Mouse (Mus musculus) forebrain, embryonic 16.5 days (tissue): Measurements from ENCODE around the gene Fbxl7. TPM values are rescaled to one million over a fixed set of nuclear protein-coding genes. Genes with fewer than 3 reads are reported as not detected.

ENCODE experiments used
- ATAC-seq: fragments of 200-750 bp; cut with Nextera tagmentation; 2 replicates; pipeline ENCODE4 v1.8.0; 2017; ENCODE audit warnings: mild to moderate bottlenecking, moderate library complexity
- H3K27ac ChIP-seq: fragments of 300-500 bp; sonication (generic); 2 replicates; pipeline ENCODE4 v1.5.1; 2014; ENCODE audit warnings: low read length, control low read depth
- H3K27me3 ChIP-seq: fragments of 300-500 bp; sonication (generic); replicated peaks from 2 replicates; pipeline ENCODE4 v1.6.1; 2014; ENCODE audit warnings: low read length; ENCODE audit not compliant: control insufficient read depth, insufficient read depth
- H3K36me3 ChIP-seq: fragments of 300-500 bp; sonication (generic); 2 replicates; pipeline ENCODE4 v1.6.1; 2014; ENCODE audit not compliant: control insufficient read depth, insufficient read depth
- H3K4me1 ChIP-seq: fragments of 300-500 bp; sonication (generic); replicated peaks from 2 replicates; pipeline ENCODE4 v1.6.1; 2014; ENCODE audit warnings: low read length; ENCODE audit not compliant: control insufficient read depth, insufficient read depth
- H3K4me2 ChIP-seq: fragments of 300-500 bp; sonication (generic); 2 replicates; pipeline ENCODE4 v1.6.1; 2014; ENCODE audit warnings: mild to moderate bottlenecking, low read length, control low read depth
- H3K4me3 ChIP-seq: fragments of 300-500 bp; sonication (generic); replicated peaks from 2 replicates; pipeline ENCODE4 v1.5.1; 2014; ENCODE audit warnings: mild to moderate bottlenecking, low read length, control low read depth
- H3K9ac ChIP-seq: fragments of 300-500 bp; sonication (generic); replicated peaks from 2 replicates; pipeline ENCODE4 v1.6.1; 2014; ENCODE audit warnings: low read depth, low read length, control low read depth
- H3K9me3 ChIP-seq: fragments of 300-500 bp; sonication (generic); 2 replicates; pipeline ENCODE4 v1.6.1; 2016; ENCODE audit warnings: low read length; ENCODE audit not compliant: control insufficient read depth
- WGBS: fragments of 180-500 bp; shearing (Covaris S2); extraction: QIAGEN DNeasy Blood & Tissue Kit; methylation state at CpG from one replicate; pipeline ENCODE4 v1.1.7; 2014; 5-methylcytosine and 5-hydroxymethylcytosine counted together
- polyA plus RNA-seq: library from polyadenylated mRNA; unstranded; fragments of >200 nt; fragmentation: Nextera tagmentation; extraction: Ambion mirVana; gene quantifications from 2 replicates; pipeline ENCODE4 v1.2.1, GENCODE M21; 2015

Gene Fbxl7
- polyA plus RNA-seq, 1 experiment from 2014 or later, result 5.7 TPM

DNA sequence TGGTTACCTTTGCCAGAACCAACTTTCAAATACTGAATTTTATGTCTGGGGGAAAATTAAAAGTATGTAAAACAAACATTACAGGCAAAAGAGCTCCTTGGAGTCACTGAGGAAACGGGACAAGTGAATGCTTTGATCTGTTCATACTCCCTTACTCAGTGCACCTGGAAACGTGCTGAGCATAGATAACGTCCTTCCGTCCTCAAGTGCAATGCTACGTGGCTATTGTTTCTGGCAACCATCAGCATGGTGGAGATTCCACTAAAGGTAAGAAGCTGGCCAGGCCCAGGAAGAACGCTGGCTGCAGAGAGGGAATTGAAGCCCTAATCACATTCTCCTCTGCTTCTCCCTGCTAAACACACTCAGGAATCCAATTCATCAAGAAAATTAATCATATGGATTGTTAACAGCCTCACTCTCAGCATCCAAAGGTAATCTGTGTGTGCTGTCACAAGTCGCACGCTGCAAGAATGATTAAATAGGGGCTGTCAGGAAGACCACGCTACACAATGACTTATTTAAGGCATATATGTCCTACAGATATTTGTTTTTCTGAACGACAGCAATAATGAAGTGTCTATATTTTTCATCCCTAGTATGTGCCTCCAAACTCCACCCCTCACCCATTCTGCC, 206.8 kb downstream of the Fbxl7 start:
- Histone ChIP-seq H3K36me3 (no peaks in the 10 kb centered on the region), H3K4me2 (no peak overlapping the region), H3K27me3 (no peaks in the 10 kb centered on the region), H3K27ac (no peak overlapping the region), H3K9me3 (no peaks in the 10 kb centered on the region), H3K4me3 (no peak overlapping the region), H3K9ac (no peak overlapping the region), H3K4me1 (no peaks in the 10 kb centered on the region)
- ATAC-seq, result no peak
- WGBS, result 62% methylated on average over 10 of the region's 10 CpGs

DNA sequence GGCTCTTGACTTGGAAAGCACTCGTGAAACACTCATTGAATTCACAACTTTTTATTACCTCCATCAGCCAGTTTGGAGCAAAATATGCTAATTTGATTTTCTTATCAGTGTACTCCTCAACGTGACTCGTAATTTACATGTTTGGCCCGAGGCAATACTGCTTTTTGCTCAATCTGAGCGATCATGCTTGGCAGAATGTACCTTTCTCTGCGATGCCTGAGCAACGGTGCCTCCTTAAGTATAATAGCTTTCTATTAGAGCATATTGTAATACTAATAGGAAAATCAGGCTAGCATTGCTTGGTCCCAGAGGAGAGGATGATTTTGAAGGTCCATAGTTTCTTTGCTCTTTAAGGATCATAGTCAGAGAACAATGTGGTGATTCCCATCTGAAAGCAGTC, 207.7 kb downstream of the Fbxl7 start:
- 39% methylated on average over 7 of the region's 7 CpGs for WGBS
- no peaks in the 10 kb centered on the region for H3K4me1 ChIP-seq
- H3K36me3 ChIP-seq, result no peaks in the 10 kb centered on the region
- 0 out of 2 replicates have a peak, but pooled peaks have one; percentile 20 for ATAC-seq
- no peak overlapping the region for H3K4me2 ChIP-seq
- no peak overlapping the region for H3K27ac ChIP-seq
- no peak overlapping the region for H3K4me3 ChIP-seq
- H3K9me3 ChIP-seq, result no peaks in the 10 kb centered on the region
- H3K27me3 ChIP-seq, result no peaks in the 10 kb centered on the region
- H3K9ac ChIP-seq, result no peak overlapping the region

DNA sequence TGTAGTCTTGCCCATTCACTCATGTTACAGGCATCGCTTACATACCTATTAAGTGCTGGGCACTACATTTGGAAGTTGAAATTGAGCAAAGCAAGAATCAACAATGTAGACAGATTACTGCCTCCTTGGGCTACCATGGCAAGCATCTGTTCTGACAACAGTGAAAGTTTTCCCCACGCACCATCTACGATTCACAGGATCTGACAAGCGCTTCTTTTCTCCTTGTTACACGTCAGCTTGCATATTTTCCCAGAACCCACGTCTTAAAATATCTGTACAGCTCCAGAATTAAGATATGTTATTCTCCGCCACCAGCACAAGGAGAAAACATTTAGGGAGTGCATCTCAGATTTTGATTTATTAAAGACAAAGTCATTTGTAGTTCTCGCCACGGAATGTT, 213.1 kb downstream of the Fbxl7 start:
- H3K27ac ChIP-seq, result no peak overlapping the region
- no peak for ATAC-seq

DNA sequence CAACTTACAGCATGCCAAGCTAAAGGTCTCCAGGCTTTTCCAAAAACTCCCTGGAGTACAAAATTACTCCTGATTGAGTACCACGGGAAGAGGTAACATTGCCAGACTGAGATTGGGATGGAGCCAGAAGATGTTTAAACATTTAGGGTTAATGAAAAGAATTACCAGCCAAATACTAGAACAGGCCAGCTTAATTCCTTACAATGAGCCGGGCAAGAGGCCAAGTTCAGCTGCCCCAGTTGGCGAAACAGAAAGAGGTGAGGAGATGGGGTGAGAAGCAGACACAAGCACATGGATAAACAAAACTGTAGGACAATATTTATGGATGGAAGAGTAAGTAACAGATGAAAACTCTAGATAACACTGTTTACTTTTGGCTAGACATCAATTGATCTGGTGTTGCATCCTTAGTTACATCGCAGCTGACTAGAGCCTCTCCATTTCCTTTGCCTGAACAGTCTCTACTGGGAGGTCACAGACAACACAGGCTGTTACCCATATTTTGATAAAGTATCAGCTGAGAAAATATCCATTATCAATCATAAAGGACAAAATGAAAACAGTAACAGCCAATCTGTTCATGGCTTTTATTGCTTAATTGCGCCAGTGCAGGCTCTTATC, 222.0 kb downstream of the Fbxl7 start:
- Histone ChIP-seq H3K4me3 (no peak overlapping the region), H3K27ac (no peak overlapping the region), H3K9me3 (no peaks in the 10 kb centered on the region), H3K4me2 (no peak overlapping the region), H3K4me1 (peaks cover 5% of the 10 kb centered on the region; the same call in 1 of the 2 replicates), H3K9ac (no peak overlapping the region), H3K27me3 (no peaks in the 10 kb centered on the region; the same call in 1 of the 2 replicates), H3K36me3 (no peaks in the 10 kb centered on the region)
- peak; percentile 70 for ATAC-seq
- WGBS, result 34% methylated on average over 5 of the region's 5 CpGs

More for the DNA sequence above, 213.1 kb downstream of the Fbxl7 start:
- Histone ChIP-seq H3K9me3 (no peaks in the 10 kb centered on the region), H3K4me3 (no peak overlapping the region), H3K36me3 (no peaks in the 10 kb centered on the region), H3K4me1 (no peaks in the 10 kb centered on the region), H3K27me3 (no peaks in the 10 kb centered on the region), H3K4me2 (no peak overlapping the region), H3K9ac (no peak overlapping the region)
- 88% methylated on average over 9 of the region's 9 CpGs for WGBS

DNA sequence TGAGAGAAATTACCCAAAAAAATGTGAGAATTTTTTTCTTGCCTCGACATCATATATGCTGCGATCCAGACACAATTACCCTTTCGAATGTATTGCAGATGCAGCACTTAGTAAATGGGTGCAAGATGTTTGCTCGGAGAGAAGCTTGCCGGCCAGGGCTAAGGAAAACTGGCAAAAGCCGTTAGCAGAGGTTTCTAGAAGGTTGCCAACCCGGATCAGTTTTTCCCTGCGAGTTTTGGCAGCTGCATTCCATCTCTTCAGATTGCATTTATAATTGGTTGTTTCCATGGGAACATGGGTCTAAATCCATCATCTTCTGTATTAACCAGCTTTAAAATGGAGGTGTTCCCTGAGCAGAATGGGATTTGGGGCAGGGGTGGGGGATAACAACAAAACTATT, 240.4 kb downstream of the Fbxl7 start:
- peaks cover 4% of the 10 kb centered on the region; the same call in 1 of the 2 replicates for H3K4me1 ChIP-seq
- no peaks in the 10 kb centered on the region for H3K36me3 ChIP-seq
- ATAC-seq, result 0 out of 2 replicates have a peak, but pooled peaks have one; percentile 38
- no peak overlapping the region for H3K4me3 ChIP-seq
- 52% methylated on average over 8 of the region's 8 CpGs for WGBS
- no peak overlapping the region for H3K9ac ChIP-seq
- H3K27ac ChIP-seq, result no peak overlapping the region
- H3K27me3 ChIP-seq, result no peaks in the 10 kb centered on the region
- H3K4me2 ChIP-seq, result no peak overlapping the region
- H3K9me3 ChIP-seq, result no peaks in the 10 kb centered on the region

DNA sequence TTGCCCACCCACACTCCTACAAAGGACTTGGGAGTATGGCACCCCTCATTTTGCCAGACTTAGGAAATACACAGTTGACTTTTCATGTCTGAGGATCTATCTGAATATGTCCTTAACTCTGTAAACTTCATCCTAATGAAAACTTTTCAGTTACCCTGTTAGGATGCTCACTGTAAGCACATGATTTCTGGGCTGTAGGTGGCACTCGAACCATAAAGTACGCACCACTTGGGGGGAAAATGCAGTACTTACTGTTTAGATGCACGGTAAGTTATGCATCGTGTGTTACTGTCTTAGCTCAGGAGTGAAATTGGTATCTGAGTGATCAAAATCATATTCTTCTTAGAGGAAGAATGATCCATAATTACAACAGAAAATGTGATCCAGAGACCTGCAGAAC, 252.8 kb downstream of the Fbxl7 start:
- no peaks in the 10 kb centered on the region for H3K9me3 ChIP-seq
- H3K4me3 ChIP-seq, result no peak overlapping the region
- H3K4me1 ChIP-seq, result no peaks in the 10 kb centered on the region
- no peaks in the 10 kb centered on the region for H3K36me3 ChIP-seq
- no peak overlapping the region for H3K9ac ChIP-seq
- no peak overlapping the region for H3K4me2 ChIP-seq
- no peak overlapping the region for H3K27ac ChIP-seq
- H3K27me3 ChIP-seq, result no peaks in the 10 kb centered on the region
- ATAC-seq, result no peak
- 94% methylated on average over 4 of the region's 4 CpGs for WGBS

DNA sequence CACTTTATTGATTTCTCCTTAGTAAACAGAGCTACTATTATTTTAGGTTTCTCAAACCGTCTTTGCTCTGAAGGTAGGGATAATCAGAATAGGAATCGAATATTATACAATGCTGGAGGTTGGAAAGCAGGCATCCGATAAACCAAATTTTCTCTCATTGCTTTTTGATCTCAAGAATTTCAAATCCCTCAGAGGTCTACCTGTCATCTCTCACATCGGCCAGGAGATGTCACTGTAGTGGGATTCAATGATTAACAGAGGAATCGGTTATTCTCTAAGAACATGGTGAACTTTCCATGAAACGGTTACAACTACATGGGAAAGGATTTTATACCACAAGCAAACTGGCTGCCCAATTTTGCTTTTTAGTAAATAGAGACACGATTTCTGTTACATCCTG, 255.7 kb downstream of the Fbxl7 start:
- Histone ChIP-seq H3K36me3 (no peaks in the 10 kb centered on the region), H3K4me2 (no peak overlapping the region), H3K4me1 (no peaks in the 10 kb centered on the region), H3K9me3 (no peaks in the 10 kb centered on the region), H3K9ac (no peak overlapping the region), H3K27ac (no peak overlapping the region), H3K4me3 (no peak overlapping the region), H3K27me3 (no peaks in the 10 kb centered on the region)
- 72% methylated on average over 7 of the region's 7 CpGs for WGBS
- no peak for ATAC-seq

DNA sequence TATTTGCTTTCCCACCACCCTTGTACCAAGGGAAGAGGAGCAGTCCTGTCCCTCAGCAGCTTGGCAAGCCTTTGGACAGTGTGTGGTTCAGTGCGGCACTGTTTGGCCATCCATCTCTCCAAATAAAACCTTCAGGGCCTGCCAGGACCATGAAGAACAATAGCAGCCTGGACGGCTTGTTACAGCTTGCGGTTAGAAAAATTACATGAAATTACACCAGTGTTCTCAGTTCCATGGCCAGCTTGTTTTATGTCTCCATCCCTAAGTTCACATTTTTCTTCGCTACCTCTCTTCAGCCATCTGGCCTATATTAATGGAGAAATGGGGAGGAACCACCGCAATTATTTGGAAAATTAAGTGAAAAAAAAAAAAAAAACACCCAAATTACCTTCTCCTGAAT, 259.8 kb downstream of the Fbxl7 start:
- no peak overlapping the region for H3K27ac ChIP-seq
- no peaks in the 10 kb centered on the region for H3K4me1 ChIP-seq
- H3K9ac ChIP-seq, result no peak overlapping the region
- H3K4me2 ChIP-seq, result no peak overlapping the region
- no peaks in the 10 kb centered on the region for H3K36me3 ChIP-seq
- no peaks in the 10 kb centered on the region for H3K27me3 ChIP-seq
- H3K4me3 ChIP-seq, result no peak overlapping the region
- H3K9me3 ChIP-seq, result no peaks in the 10 kb centered on the region
- WGBS, result 74% methylated on average over 5 of the region's 5 CpGs
- no peak for ATAC-seq

DNA sequence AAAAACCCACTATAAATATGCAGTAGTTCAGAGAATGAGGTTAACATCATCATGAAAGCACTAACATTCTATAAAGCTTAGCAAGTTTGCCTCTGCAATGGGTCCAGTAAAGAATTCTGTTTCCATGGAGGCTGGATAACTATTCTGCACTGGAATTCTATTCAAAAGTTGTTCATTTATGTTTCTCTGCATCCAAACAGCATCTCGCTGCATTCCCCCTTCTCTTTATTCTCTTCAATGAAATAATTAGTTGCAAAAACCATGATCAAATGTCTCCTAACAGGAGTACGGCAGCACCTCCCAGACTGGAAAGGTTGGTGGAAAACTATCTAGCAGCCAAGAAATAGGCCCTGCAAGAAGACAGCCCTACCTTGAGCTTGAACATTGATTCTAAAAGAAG, 267.2 kb downstream of the Fbxl7 start:
- no peak overlapping the region for H3K9ac ChIP-seq
- H3K27ac ChIP-seq, result no peak overlapping the region
- no peak overlapping the region for H3K4me2 ChIP-seq
- no peaks in the 10 kb centered on the region for H3K36me3 ChIP-seq
- H3K27me3 ChIP-seq, result no peaks in the 10 kb centered on the region
- peaks cover 3% of the 10 kb centered on the region; the same call in 1 of the 2 replicates for H3K4me1 ChIP-seq
- no peak for ATAC-seq
- 16% methylated on average over 2 of the region's 2 CpGs for WGBS
- H3K4me3 ChIP-seq, result no peak overlapping the region
- no peaks in the 10 kb centered on the region for H3K9me3 ChIP-seq
